Mouse (Mus musculus) CD4-positive, CD25-positive, alpha-beta regulatory T cell, adult 2 months (primary cell): ENCODE results near the gene Itpr1.

Experiments
- DNase-seq: peaks from one replicate; pipeline ENCODE4 v3.0.0-alpha.2; 2012; ENCODE audit warnings: low read depth, low spot score

Gene Itpr1

GRCm38 (mm10) chr6:108316951-108317350, 104.1 kb downstream of the Itpr1 start:
- DNase-seq = no peak

GRCm38 (mm10) chr6:108321653-108322052, 108.8 kb downstream of the Itpr1 start:
- no peak for DNase-seq

- peak; percentile 40 for DNase-seq
Observed at GRCm38 (mm10) chr6:108324464-108325025, 111.6 kb downstream of the Itpr1 start.

GRCm38 (mm10) chr6:108325400-108325799, 112.5 kb downstream of the Itpr1 start:
- DNase-seq = no peak

GRCm38 (mm10) chr6:108325948-108326411, 113.1 kb downstream of the Itpr1 start:
- peak; percentile 35 for DNase-seq

GRCm38 (mm10) chr6:108326751-108327161, 113.9 kb downstream of the Itpr1 start:
- DNase-seq = no peak

- no peak for DNase-seq
Observed at GRCm38 (mm10) chr6:108327561-108327960, 114.7 kb downstream of the Itpr1 start.

- DNase-seq = peak; percentile 26
Observed at GRCm38 (mm10) chr6:108328296-108328695, 115.4 kb downstream of the Itpr1 start.

GRCm38 (mm10) chr6:108330461-108330860, 117.6 kb downstream of the Itpr1 start:
- no peak for DNase-seq

GRCm38 (mm10) chr6:108331268-108331667, 118.4 kb downstream of the Itpr1 start:
- DNase-seq = no peak

GRCm38 (mm10) chr6:108334059-108334458, 121.2 kb downstream of the Itpr1 start:
- no peak for DNase-seq

GRCm38 (mm10) chr6:108335202-108335823, 122.4 kb downstream of the Itpr1 start:
- DNase-seq = no peak

GRCm38 (mm10) chr6:108336506-108336905, 123.6 kb downstream of the Itpr1 start:
- DNase-seq = no peak

- DNase-seq = peak; percentile 17
Observed at GRCm38 (mm10) chr6:108337289-108337688, 124.4 kb downstream of the Itpr1 start.

GRCm38 (mm10) chr6:108338362-108338761, 125.5 kb downstream of the Itpr1 start:
- DNase-seq = peak; percentile 43

- no peak for DNase-seq
Observed at GRCm38 (mm10) chr6:108342989-108343388, 130.1 kb downstream of the Itpr1 start.

GRCm38 (mm10) chr6:108343781-108344310, 130.9 kb downstream of the Itpr1 start:
- no peak for DNase-seq

GRCm38 (mm10) chr6:108350801-108351200, 137.9 kb downstream of the Itpr1 start:
- no peak for DNase-seq

- DNase-seq = no peak
Observed at GRCm38 (mm10) chr6:108351998-108352397, 139.1 kb downstream of the Itpr1 start.

GRCm38 (mm10) chr6:108367412-108367811, 154.5 kb downstream of the Itpr1 start:
- DNase-seq = no peak

GRCm38 (mm10) chr6:108369031-108369430, 156.1 kb downstream of the Itpr1 start:
- DNase-seq = no peak

- no peak for DNase-seq
Observed at GRCm38 (mm10) chr6:108371347-108371893, 158.5 kb downstream of the Itpr1 start.

GRCm38 (mm10) chr6:108374019-108374418, 161.1 kb downstream of the Itpr1 start:
- no peak for DNase-seq
